Mouse (Mus musculus) brain, embryonic 14.5 days (tissue): ENCODE measurements at regions not wholly inside any gene's neighbourhood (a gene's known extent, or its start where the extent isn't known, plus 50 kb on each side); places are given as distances from the start of the nearest gene placed in this dataset.

Experiments used
- CTCF ChIP-seq: fragments of 200-500 bp; IDR thresholded peaks from 2 replicates; pipeline ENCODE4 v1.5.1; 2012; ENCODE audit warnings: inconsistent platforms, mild to moderate bottlenecking, moderate library complexity, borderline replicate concordance; ENCODE audit not compliant: insufficient read depth, insufficient read length; ENCODE audit errors: extremely low read depth
- POLR2A ChIP-seq: fragments of 200-500 bp; IDR thresholded peaks from 2 replicates; pipeline ENCODE4 v1.6.1; 2012; ENCODE audit warnings: mild to moderate bottlenecking, inconsistent platforms, borderline replicate concordance; ENCODE audit not compliant: poor library complexity, insufficient read depth, insufficient read length, severe bottlenecking; ENCODE audit errors: extremely low read depth

GRCm38 (mm10) chr12:26589091-26589490, 120.1 kb downstream of the Cmpk2 start:
- TF ChIP-seq CTCF (no peak), POLR2A (no peak)
